Mouse (Mus musculus) CD4-positive, CD25-positive, alpha-beta regulatory T cell, adult 2 months (primary cell): ENCODE results near the gene Pappa.

Experiments
- DNase-seq: peaks from one replicate; pipeline ENCODE4 v3.0.0-alpha.2; 2012; ENCODE audit warnings: low read depth, low spot score

Pappa gene

DNA sequence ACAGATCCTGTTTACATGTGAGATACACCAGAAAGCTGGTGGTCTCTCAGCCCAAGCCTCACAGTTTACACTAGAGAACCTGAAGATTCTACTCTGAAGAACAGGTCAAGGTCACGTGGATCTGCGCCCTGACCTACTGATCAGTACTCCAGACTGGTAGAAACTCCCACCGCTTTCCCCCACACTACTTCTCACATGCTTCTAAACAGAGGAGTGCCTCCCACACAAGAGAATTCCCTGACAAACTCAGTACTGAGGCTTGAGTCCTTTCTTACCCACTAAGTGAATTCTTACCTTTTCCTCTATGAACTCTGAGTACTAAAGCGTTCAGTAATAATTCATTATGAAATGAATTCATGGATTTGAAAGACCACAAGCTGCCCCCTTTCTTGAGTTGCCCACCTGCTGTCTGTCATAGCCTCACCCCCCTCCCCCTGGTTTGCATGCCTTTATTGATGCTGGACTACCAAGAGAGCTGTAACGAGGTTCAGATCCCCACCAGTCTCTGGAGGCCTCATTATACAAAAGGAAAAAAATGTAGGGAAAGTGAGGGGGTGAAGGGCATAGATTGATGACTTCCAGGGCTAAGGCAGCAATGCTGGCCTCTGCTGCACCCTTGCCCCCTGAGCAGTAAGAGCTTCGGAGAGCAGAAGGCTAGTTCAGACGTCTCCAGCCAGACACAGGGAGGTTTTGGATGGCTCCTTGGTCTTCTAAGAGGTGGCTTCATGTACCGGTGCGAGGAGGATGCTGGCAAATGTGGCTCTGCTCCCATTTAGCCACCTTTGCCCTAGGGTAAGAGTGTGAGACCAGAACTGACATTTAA is 204.7 kb downstream of the Pappa start:
- no peak for DNase-seq

DNA sequence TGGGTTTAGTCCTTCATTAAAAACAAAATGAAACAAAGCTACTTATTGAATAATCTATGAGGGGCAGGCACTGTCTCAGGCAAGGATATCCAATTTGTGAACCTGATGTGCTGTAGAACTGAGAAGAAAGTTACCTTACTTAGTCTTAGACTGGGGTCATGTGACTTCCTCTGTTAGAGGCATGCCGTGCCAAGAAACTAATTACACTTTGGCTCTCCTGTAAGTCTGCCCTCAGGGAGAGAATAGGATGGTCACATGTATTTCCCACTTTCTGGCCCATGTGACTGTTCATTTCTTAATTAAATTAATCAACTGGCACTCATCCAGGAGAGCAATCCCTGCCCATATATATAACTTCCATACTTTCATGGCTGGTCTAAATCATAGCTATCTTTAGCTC is 209.7 kb downstream of the Pappa start:
- DNase-seq: no peak

DNA sequence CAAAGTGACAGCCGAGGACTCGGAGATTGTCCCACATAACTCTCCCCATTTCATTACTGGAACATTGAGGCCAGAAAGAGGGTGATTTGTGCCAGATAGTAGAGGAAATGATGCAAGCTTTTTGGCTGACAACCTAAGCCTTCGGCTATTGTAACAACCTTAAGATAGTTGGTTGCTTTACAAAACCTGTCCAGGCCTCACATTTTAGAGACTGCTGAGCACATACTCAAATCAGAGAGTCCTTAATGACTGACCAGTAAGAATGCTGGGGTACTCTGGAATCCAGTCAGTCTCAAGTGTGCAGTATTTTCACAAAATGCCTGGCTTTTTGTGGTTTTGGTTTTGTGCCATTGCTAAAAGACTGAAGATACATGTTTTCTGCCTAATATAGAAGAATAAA is 217.8 kb downstream of the Pappa start:
- no peak for DNase-seq

DNA sequence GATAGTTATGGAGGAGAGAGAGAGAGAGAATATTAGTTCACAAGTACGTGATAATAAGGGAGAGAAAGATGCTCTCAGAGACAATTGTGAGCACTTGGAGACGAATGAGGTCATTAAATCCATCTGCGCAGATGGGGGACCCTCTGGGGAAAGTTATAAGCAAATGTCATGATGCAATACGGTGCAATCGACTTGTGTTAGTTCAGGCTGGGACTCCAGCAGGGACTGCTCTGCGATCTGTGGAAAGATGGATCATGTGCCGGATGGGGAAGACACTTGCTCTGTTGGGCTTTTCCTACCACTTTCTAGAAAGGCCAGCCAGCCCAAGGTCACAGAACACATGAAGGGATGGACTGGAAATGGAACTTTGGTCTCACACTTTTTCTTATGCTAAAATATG is 226.5 kb downstream of the Pappa start:
- no peak for DNase-seq

DNA sequence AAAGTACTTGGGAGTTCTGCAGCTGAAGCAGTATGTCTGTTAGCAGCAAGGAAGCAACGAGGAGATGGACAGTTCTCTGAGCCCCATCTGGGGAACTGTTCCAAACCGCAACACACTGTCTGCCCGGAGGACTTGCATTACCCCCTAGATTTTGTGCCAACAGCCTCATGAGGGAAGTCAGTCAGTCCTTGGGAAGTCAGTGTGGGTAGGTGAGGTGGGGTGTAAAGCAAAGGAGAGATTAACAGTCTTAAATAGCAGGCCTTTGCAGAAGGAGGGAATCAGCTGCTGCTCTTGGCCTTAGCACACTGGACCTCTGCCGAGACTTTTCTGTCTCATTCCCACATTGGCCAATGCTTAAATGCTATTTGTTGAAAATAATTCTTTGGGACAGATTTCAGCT is 230.6 kb downstream of the Pappa start:
- DNase-seq: no peak

DNA sequence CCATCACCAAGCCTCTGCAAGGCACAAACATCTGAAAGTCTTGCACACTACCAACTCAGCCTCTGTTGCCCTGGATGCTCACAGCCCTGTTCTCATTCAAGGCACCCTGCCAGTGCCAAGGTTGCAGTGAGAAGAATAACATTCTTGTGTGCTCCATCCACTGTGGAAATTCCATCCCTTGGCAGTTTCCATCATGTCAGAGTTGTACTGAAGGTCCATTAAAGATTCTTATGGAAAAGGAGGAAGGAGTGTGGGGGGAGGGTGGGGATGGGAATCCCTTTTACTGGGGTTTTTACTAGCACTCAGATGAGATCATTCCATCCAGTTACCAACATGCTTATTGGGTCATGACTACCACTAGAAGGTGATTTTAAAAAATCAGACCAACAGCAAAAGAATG is 243.2 kb downstream of the Pappa start:
- no peak for DNase-seq

DNA sequence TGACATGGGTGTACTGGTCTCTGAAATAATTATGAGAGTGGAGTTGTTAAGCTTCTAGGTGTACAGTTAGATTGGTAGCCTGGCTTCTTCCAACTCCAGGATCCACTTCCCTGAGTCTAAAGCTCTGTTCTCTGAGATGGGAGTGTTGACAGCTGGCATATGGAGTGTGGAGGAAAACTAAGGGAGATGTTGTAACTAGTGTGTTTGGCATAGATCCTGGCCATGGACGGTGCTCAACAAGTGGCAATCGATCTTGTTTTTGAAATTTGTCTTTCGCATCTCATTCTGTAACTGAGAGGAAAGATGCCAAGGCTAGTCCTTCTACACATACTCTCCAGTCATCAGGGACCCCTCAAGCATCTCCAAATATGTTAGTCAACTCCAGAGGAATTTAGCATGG is 248.8 kb downstream of the Pappa start:
- no peak for DNase-seq

DNA sequence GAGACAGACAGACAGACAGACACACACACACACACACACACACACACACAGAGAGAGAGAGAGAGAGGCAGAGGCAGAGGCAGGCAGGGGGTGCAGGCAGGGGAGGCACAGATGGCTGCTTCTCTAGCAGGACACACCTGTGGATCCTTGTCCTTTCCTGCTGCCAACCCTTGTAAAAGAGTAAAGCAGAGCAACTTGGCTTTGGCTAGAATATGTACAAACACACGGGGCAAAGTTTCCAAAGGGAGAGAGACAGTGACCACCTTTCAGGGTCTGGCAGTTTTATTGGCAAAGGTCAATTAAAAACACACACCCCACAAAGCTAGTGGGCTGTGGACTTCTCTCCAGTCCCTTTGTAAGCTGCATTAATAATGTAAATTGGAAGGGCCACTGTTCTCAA is 249.9 kb downstream of the Pappa start:
- DNase-seq: no peak

DNA sequence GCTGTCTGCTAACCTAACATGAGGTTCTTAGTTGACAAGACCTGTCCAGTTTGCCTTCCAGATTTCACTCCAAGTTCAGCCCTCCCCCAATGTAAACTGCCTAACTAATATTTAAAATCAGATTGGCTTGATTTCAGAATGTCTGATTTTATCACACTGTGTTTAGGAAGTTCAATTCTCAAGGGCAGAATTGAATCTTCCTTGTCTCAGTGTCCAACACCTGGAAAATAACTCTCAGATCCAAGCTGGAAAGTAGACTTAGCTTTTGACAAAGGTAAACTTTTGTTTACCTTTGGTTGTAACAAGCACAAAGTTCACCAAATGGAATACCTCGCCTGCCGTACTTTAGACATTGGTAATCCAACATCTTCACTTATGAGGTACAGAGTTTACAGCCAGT is 252.6 kb downstream of the Pappa start:
- DNase-seq: no peak

DNA sequence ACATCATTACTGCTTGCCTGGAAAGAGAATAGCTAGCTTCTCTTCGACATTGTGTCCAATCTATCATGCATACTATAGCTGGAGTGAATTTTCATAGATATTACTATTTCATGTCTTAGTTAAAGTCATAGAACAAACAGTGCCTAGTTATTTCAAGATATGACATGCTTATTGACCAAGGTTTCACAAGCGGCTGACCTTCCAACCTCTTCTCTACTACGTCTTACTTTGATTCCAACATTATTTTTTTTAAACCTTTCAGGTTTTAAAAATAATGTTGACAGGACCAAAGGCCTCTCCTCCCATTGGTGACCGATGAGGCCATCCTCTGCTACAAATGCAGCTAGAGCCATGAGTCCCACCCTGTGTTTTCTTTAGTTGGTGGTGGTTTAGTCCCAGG is 255.5 kb downstream of the Pappa start:
- DNase-seq: no peak

DNA sequence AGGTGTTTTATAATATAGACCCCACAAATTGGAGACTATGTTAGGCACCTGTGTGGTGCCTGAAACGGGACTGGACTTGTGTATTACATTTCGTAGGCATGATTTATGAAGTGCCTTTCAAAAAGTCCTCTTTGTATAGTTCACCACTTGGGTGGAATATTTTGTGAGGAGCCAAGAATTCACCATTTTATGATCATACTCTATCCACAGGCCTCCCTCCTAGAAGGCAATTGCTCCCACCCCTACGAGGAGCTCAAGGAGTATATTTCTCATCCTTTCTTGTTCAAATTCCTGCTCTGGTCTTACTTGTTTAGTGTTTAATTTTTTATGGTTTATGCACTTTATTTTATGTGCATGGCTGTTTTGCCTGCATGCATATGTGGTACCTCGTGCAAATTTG is 259.1 kb downstream of the Pappa start:
- no peak for DNase-seq

DNA sequence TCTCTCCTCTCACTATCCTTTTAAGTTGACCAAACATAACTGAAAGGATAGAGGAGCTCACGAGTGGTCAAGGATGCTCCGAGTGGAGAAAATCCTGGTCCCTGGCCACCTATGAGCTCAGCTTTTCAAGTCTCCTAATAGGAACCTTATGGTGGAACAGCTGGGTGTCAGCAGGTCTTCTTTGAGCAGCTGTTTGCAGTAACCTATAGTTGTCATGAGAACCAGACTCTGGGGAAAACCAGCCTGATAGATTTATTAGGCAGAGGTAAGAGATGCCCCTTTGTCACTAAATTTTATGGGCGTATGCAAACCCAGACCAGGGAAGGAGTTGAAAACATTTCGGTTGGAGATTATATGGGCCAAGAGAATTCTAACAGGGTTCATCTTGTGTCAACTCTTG is 267.0 kb downstream of the Pappa start:
- no peak for DNase-seq

DNA sequence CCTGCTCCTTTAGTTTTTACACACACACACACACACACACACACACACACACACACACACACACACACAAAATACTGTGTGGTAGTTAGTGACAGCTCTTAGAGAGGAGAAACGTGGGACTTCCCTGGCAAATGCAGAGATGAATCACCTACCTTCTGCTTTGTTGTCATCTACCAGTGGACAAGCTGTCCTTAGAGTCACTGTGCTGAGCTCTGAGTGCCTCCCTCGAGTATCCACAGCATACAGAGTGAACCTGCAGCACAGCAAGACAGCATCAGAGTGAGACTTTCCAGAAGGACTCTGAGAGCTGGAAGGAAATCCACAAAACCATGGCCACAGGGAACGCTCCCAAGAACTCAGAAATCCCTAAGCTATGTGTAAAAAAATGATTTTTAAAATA is 272.8 kb downstream of the Pappa start:
- no peak for DNase-seq

DNA sequence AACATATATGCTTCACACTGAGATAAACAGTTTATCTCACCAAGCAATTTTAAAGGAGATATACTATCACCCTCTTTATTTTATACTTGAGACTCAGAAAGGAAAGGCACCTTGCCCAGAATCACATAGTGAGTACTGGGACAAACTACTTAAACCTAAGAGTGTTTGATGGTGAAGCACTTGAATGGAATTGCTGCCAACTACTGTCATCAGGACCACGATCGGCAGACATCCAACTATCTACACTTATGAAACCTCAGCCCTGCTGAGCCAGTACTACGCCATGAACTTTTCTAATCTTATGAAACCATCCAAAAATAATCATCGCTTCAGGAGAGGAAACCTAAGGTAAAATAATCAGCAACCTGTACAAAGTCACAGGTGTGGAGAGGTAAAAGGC is 275.5 kb downstream of the Pappa start:
- DNase-seq: no peak

DNA sequence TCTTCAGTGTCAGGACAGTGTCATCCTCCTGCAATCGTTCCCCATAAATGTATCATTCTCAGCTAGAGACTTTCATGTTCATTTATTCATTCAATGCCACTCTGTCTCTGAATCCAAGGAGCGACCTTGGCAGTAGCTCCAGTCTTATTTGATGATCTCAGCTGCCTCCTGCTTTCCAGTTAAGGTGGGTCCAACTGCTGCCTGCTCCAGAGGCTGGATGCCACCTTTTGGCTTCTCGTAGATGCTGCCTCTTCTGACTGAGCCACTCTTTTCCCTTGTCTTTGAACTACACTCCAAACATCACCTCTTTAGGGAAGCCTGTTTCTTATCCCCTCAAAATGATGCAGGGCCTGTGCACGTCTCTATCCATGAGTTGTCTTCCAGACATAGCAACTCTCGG is 278.3 kb downstream of the Pappa start:
- no peak for DNase-seq

DNA sequence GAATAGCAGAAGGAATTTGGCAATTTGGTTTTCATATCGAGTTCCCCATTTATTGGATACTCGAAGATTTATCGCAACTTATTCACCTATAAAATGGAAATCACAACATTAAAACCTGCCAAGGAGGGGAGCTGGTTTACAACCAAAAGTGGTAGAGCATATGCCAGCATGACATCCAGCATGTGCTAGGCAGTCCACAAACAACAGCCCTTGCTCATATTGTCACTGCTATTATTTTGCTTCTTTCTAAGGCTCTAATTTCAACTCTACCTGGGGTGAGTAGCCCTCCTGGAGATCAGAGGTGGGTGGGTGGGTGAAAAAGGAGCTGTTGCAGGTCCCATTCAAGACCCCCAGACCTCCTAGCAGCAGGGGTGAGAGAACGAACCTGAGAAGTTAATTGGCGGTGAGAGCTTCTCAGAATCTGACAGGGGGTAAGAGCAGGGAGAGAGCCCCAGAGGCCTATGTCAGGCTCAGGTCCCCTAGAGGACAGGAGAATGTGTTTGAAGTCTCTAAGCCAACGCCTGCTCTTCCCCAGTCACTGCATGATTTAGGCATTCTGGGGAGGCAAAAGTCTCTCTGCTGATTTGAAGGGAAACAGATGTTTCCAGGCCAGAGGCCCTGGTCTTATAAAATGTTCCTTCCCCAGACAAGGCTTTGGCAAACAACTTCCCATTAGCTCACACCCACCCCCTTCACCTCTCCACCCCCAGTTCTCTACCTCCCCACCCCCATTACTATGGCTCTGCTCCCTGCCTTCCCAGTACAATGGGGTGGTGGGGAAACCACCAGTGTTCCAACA is 279.1 kb downstream of the Pappa start:
- DNase-seq: no peak
